Mouse (Mus musculus) MEL (cell line): ENCODE results near the gene Atp5b. TPM values are rescaled to one million over a fixed set of nuclear protein-coding genes. Genes with fewer than 3 reads are reported as not detected.

Experiments
- DNase-seq: peaks from one replicate; pipeline ENCODE4 v3.0.0; 2011; ENCODE audit warnings: low read depth, low spot score
- H3K27ac ChIP-seq: 2 replicates; pipeline ENCODE4 v1.5.1; 2012; ENCODE audit warnings: low read depth, mild to moderate bottlenecking, control low read depth, low read length, moderate library complexity; ENCODE audit not compliant: control insufficient read depth
- H3K27me3 ChIP-seq, 2 experiments: fragments of 150-350 bp in 1 of 2; sonication (generic) in 1 of 2; 2 replicates each; pipeline ENCODE4 v1.6.1; 2012; ENCODE audit warnings: low read length in 2 of 2, mild to moderate bottlenecking in 2 of 2, improper control_type of control experiment in 1 of 2, moderate library complexity in 1 of 2; ENCODE audit not compliant: insufficient read depth in 2 of 2, control insufficient read depth in 1 of 2
- H3K36me3 ChIP-seq, 2 experiments: 2 replicates each; pipeline ENCODE4 v1.6.1; 2012 to 2014; ENCODE audit warnings: low read length in 2 of 2, improper control_type of control experiment in 1 of 2, inconsistent platforms in 1 of 2, mild to moderate bottlenecking in 1 of 2; ENCODE audit not compliant: insufficient read depth in 2 of 2, control insufficient read depth in 1 of 2
- H3K4me1 ChIP-seq, 2 experiments: fragments of 150-350 bp in 1 of 2; sonication (generic) in 1 of 2; 2 replicates each; pipeline ENCODE4 v1.6.1; 2012; ENCODE audit warnings: low read length in 2 of 2, improper control_type of control experiment in 1 of 2, mild to moderate bottlenecking in 1 of 2; ENCODE audit not compliant: insufficient read depth in 2 of 2, control insufficient read depth in 1 of 2
- H3K4me3 ChIP-seq, 2 experiments: fragments of 150-350 bp in 1 of 2; sonication (generic) in 1 of 2; 2 replicates each; pipeline ENCODE4 v1.5.1; 2012; ENCODE audit warnings: low read depth in 2 of 2, low read length in 2 of 2, mild to moderate bottlenecking in 2 of 2, moderate library complexity in 2 of 2, control low read depth in 1 of 2, improper control_type of control experiment in 1 of 2; ENCODE audit not compliant: control insufficient read depth in 1 of 2, insufficient read depth in 1 of 2
- H3K79me2 ChIP-seq: 2 replicates; pipeline ENCODE4 v1.6.1; 2012; ENCODE audit warnings: mild to moderate bottlenecking, low read length, moderate library complexity; ENCODE audit not compliant: control insufficient read depth, poor library complexity, insufficient read depth
- H3K9ac ChIP-seq: 2 replicates; pipeline ENCODE4 v1.6.1; 2012; ENCODE audit warnings: low read depth, mild to moderate bottlenecking, control low read depth, low read length, moderate library complexity; ENCODE audit not compliant: control insufficient read depth, poor library complexity, severe bottlenecking
- H3K9me3 ChIP-seq: fragments of 150-350 bp; sonication (generic); replicated peaks from 2 replicates; pipeline ENCODE4 v1.6.1; 2012; ENCODE audit warnings: mild to moderate bottlenecking, low read length, improper control_type of control experiment, moderate library complexity; ENCODE audit not compliant: insufficient read depth
- BHLHE40 ChIP-seq: IDR thresholded peaks from 2 replicates; pipeline ENCODE4 v1.6.1; 2012; ENCODE audit warnings: low read depth, mild to moderate bottlenecking, inconsistent platforms, low read length, improper control_type of control experiment, borderline replicate concordance
- CHD1 ChIP-seq: IDR thresholded peaks from 2 replicates; pipeline ENCODE4 v1.6.1; 2012; ENCODE audit warnings: low read depth, mild to moderate bottlenecking, inconsistent platforms, low read length, improper control_type of control experiment
- CHD2 ChIP-seq: IDR thresholded peaks from 2 replicates; pipeline ENCODE4 v1.6.1; 2011; ENCODE audit warnings: low read length, improper control_type of control experiment
- EP300 ChIP-seq, 2 experiments: IDR thresholded peaks; 2 replicates each; pipeline ENCODE4 v1.6.1; 2011; ENCODE audit warnings: improper control_type of control experiment in 2 of 2, low read length in 2 of 2, low read depth in 1 of 2, mild to moderate bottlenecking in 1 of 2
- HCFC1 ChIP-seq: IDR thresholded peaks from 2 replicates; pipeline ENCODE4 v1.6.1; 2012; ENCODE audit warnings: low read depth, mild to moderate bottlenecking, inconsistent platforms, low read length, improper control_type of control experiment, moderate library complexity
- MAX ChIP-seq: IDR thresholded peaks from 2 replicates; pipeline ENCODE4 v1.6.1; 2011; ENCODE audit warnings: low read length, improper control_type of control experiment
- MEF2A ChIP-seq: IDR thresholded peaks from 2 replicates; pipeline ENCODE4 v1.6.1; 2014; ENCODE audit warnings: low read depth, mild to moderate bottlenecking, inconsistent platforms, low read length, improper control_type of control experiment; ENCODE audit not compliant: poor library complexity, insufficient replicate concordance, severe bottlenecking; ENCODE audit errors: extremely low read depth
- NELFE ChIP-seq: IDR thresholded peaks from 2 replicates; pipeline ENCODE4 v1.6.1; 2011; ENCODE audit warnings: low read depth, low read length, improper control_type of control experiment
- POLR2A ChIP-seq, 2 experiments: IDR thresholded peaks; 2 replicates each; pipeline ENCODE4 v1.6.1; 2011 to 2012; ENCODE audit warnings: low read length in 2 of 2, mild to moderate bottlenecking in 2 of 2, control low read depth in 1 of 2, improper control_type of control experiment in 1 of 2, low read depth in 1 of 2, moderate library complexity in 1 of 2; ENCODE audit not compliant: control insufficient read depth in 1 of 2, insufficient read depth in 1 of 2, poor library complexity in 1 of 2
- POLR2AphosphoS2 ChIP-seq: IDR thresholded peaks from 2 replicates; pipeline ENCODE4 v1.6.1; 2011; ENCODE audit warnings: low read length, improper control_type of control experiment
- RAD21 ChIP-seq: IDR thresholded peaks from 2 replicates; pipeline ENCODE4 v1.6.1; 2011; ENCODE audit warnings: mild to moderate bottlenecking, low read depth, low read length, improper control_type of control experiment
- RCOR1 ChIP-seq: IDR thresholded peaks from 2 replicates; pipeline ENCODE4 v1.6.1; 2012; ENCODE audit warnings: low read depth, mild to moderate bottlenecking, inconsistent platforms, low read length, improper control_type of control experiment
- SIN3A ChIP-seq: IDR thresholded peaks from 2 replicates; pipeline ENCODE4 v1.6.1; 2012; ENCODE audit warnings: low read length, improper control_type of control experiment, inconsistent platforms
- SMC3 ChIP-seq: IDR thresholded peaks from 2 replicates; pipeline ENCODE4 v1.6.1; 2011; ENCODE audit warnings: low read depth, low read length, improper control_type of control experiment
- TAL1 ChIP-seq: IDR thresholded peaks from 2 replicates; pipeline ENCODE4 v1.6.1; 2012; ENCODE audit warnings: mild to moderate bottlenecking, inconsistent platforms, low read length, moderate library complexity, mixed read lengths
- TBP ChIP-seq: IDR thresholded peaks from 2 replicates; pipeline ENCODE4 v1.8.0; 2011; ENCODE audit warnings: low read depth, low read length, improper control_type of control experiment
- TCF12 ChIP-seq: IDR thresholded peaks from 2 replicates; pipeline ENCODE4 v1.6.1; 2014; ENCODE audit warnings: low read depth, mild to moderate bottlenecking, inconsistent platforms, low read length, improper control_type of control experiment, moderate library complexity
- UBTF ChIP-seq: IDR thresholded peaks from 2 replicates; pipeline ENCODE4 v1.6.1; 2012; ENCODE audit warnings: low read depth, mild to moderate bottlenecking, inconsistent platforms, low read length, improper control_type of control experiment, moderate library complexity, borderline replicate concordance; ENCODE audit not compliant: insufficient read depth
- USF1 ChIP-seq: IDR thresholded peaks from 2 replicates; pipeline ENCODE4 v1.6.1; 2014; ENCODE audit warnings: low read depth, mild to moderate bottlenecking, inconsistent platforms, low read length, improper control_type of control experiment, moderate library complexity
- ZKSCAN1 ChIP-seq: IDR thresholded peaks from 2 replicates; pipeline ENCODE4 v1.6.1; 2012; ENCODE audit warnings: low read depth, mild to moderate bottlenecking, inconsistent platforms, low read length, improper control_type of control experiment, moderate library complexity
- ZMIZ1 ChIP-seq: IDR thresholded peaks from 2 replicates; pipeline ENCODE4 v1.6.1; 2012; ENCODE audit warnings: low read depth, mild to moderate bottlenecking, inconsistent platforms, low read length, improper control_type of control experiment, moderate library complexity
- polyA plus RNA-seq, 2 experiments: library from polyadenylated mRNA; stranded (reverse) in 1 of 2; unstranded in 1 of 2; fragments of >175 nt in 1 of 2; fragments of >200 nt in 1 of 2; gene quantifications; 2 replicates each; pipeline versions ENCODE4 v1.2.1 to v1.2.4; 2012; ENCODE audit warnings: low replicate concordance in 2 of 2, low read depth in 1 of 2; ENCODE audit not compliant: insufficient read length in 2 of 2, insufficient read depth in 1 of 2, missing spikeins in 1 of 2
- total RNA-seq: library from RNA; depleted of rRNA; stranded (reverse); fragments of 300-350 nt; gene quantifications from 2 replicates; pipeline ENCODE4 v1.2.3, GENCODE M21; 2012

Atp5b gene
- total and polyA plus RNA-seq, 3 experiments = 545 to 2,318 (median 2,164) TPM

DNA sequence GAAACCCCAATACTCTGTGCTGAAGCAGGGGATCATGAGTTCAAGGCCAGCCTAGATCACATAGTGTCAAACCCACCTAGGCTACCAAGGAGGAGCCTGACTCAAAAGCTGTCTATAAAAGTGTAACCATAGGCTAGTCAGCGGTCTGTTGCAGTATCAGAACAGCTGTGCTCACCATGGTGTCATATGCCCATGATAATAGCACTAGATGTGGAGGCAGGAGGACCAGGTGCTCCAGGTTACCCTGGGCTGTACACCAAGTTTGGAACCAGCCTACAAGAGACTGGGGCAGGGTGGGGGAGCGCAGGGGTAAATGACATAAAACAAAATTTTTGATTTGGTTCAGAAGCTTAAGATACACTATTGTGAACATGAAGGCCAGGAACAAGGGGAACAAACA lies 33.3 kb upstream of the Atp5b start:
- TF ChIP-seq SIN3A (no peak), CHD1 (no peak), CHD2 (no peak), ZMIZ1 (peak; percentile 44; the same call in 1 of the 2 replicates), ZKSCAN1 (no peak), HCFC1 (no peak), USF1 (no peak), SMC3 (no peak), RAD21 (no peak), TBP (0 out of 2 replicates have a peak, but pooled peaks have one; percentile 13), POLR2A (IDR thresholded peaks at IDR 0.05; ENCODE audit: control insufficient read depth in 1 of 2, insufficient read depth in 1 of 2, low read depth in 1 of 2, low read length in 2 of 2, poor library complexity in 1 of 2) (peak in 1 of 2 experiments; percentile 60; a peak in 2 of 4 replicates)
- H3K27ac ChIP-seq = no peak overlapping the region
- H3K27me3 ChIP-seq = no peaks in the 10 kb centered on the region
- H3K79me2 ChIP-seq = peaks cover under 1% of the 10 kb centered on the region; the same call in 1 of the 2 replicates
- no peaks in the 10 kb centered on the region for H3K4me1 ChIP-seq
- H3K4me3 ChIP-seq = no peak overlapping the region
- no peak overlapping the region for H3K9ac ChIP-seq
- peaks cover 5 to 23% of the 10 kb centered on the region in 2 experiments for H3K36me3 ChIP-seq
- no peak for DNase-seq
- no peaks in the 10 kb centered on the region for H3K9me3 ChIP-seq

DNA sequence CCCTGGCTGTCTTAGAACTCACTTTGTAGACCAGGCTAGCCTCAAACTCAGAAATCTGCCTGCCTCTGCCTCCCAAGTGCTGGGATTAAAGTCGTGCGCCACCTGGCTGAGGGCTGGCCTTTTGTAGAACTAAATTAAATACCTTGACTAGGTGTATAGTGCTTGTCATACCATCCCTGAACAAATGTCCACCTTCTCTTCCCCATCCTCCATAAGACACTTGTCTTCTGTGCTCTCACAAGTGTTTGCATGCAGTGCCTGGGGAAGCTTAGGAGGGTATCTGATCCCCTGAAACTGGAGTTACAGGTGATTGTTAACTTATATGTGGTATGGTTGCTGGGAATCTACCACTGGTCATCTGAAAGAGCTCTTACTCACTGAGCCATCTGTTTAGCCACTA lies 32.7 kb upstream of the Atp5b start:
- H3K4me3 ChIP-seq = no peak overlapping the region
- H3K79me2 ChIP-seq = no peaks in the 10 kb centered on the region
- TF ChIP-seq TCF12 (no peak), POLR2AphosphoS2 (peak; percentile 16), TBP (no peak)
- TF ChIP-seq, all 39 proteins: peak for 1
- Histone ChIP-seq H3K9me3 (no peaks in the 10 kb centered on the region), H3K9ac (no peak overlapping the region), H3K36me3 (peaks cover 0 to 20% of the 10 kb centered on the region in 2 experiments; a peak in 2 of 4 replicates), H3K4me1 (no peaks in the 10 kb centered on the region), H3K27me3 (no peaks in the 10 kb centered on the region), H3K27ac (no peak overlapping the region)
- no peak for DNase-seq

DNA sequence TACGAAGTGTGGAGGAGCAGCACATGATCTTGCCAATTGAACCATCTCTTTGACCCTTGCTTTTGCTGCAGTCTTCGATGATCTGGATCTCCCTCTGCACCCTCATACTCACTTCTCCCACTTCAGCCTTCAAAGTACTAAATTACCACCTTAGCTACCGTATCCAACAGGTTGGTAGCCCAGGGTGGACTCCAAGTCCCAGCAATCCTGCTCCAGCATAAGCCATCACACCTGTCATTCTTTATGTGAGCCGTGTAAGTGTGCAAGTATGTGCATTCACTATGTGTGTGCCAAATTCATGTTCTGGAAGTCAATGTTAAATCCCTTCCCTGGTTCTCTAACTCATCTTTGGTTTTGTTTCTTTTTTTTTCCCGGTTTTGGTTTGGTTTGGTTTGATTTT lies 31.5 kb upstream of the Atp5b start:
- Histone ChIP-seq H3K36me3 (peaks cover 0 to 12% of the 10 kb centered on the region in 2 experiments; a peak in 2 of 4 replicates), H3K9ac (no peak overlapping the region)

More for the DNA sequence above, 31.5 kb upstream of the Atp5b start:
- H3K4me1 ChIP-seq = no peaks in the 10 kb centered on the region
- H3K27ac ChIP-seq = no peak overlapping the region
- no peaks in the 10 kb centered on the region for H3K79me2 ChIP-seq
- H3K9me3 ChIP-seq = no peaks in the 10 kb centered on the region
- no peak overlapping the region for H3K4me3 ChIP-seq
- no peak for DNase-seq
- H3K27me3 ChIP-seq = no peaks in the 10 kb centered on the region
- TF ChIP-seq RCOR1 (no peak), TAL1 (no peak), BHLHE40 (no peak), MEF2A (no peak), UBTF (no peak), MAX (no peak), NELFE (no peak), EP300 (IDR thresholded peaks at IDR 0.05; ENCODE audit: low read depth in 1 of 2, low read length in 2 of 2) (no peak), USF1 (no peak)
